Mouse (Mus musculus) lung, embryonic 14.5 days (tissue): Measurements from ENCODE around the gene Disp3. TPM values are rescaled to one million over a fixed set of nuclear protein-coding genes. Genes with fewer than 3 reads are reported as not detected.

Experiments used
- ATAC-seq: fragments of 200-750 bp; cut with Nextera tagmentation; 2 replicates; pipeline ENCODE4 v1.8.0; 2017; ENCODE audit warnings: mild to moderate bottlenecking, moderate TSS enrichment, moderate library complexity; ENCODE audit not compliant: insufficient read depth
- DNase-seq: peaks from one replicate; pipeline ENCODE4 v3.0.0-alpha.2; 2015
- H3K27ac ChIP-seq: fragments of 300-500 bp; sonication (generic); 2 replicates; pipeline ENCODE4 v1.5.1; 2014; ENCODE audit warnings: low read depth, mild to moderate bottlenecking, moderate library complexity
- H3K27me3 ChIP-seq: fragments of 300-500 bp; sonication (generic); 2 replicates; pipeline ENCODE4 v1.6.1; 2014; ENCODE audit warnings: low read length, control low read depth; ENCODE audit not compliant: insufficient read depth
- H3K36me3 ChIP-seq: fragments of 300-500 bp; sonication (generic); 2 replicates; pipeline ENCODE4 v1.6.1; 2014; ENCODE audit warnings: control low read depth; ENCODE audit not compliant: insufficient read depth
- H3K4me1 ChIP-seq: fragments of 300-500 bp; sonication (generic); 2 replicates; pipeline ENCODE4 v1.6.1; 2014; ENCODE audit warnings: antibody characterized with exemption, control low read depth; ENCODE audit not compliant: insufficient read depth
- H3K4me2 ChIP-seq: fragments of 300-500 bp; sonication (generic); 2 replicates; pipeline ENCODE4 v1.6.1; 2014; ENCODE audit warnings: mild to moderate bottlenecking
- H3K4me3 ChIP-seq: fragments of 300-500 bp; sonication (generic); 2 replicates; pipeline ENCODE4 v1.5.1; 2014; ENCODE audit warnings: low read depth, low read length
- H3K9ac ChIP-seq: fragments of 300-500 bp; sonication (generic); 2 replicates; pipeline ENCODE4 v1.6.1; 2014
- H3K9me3 ChIP-seq: fragments of 300-500 bp; sonication (generic); 2 replicates; pipeline ENCODE4 v1.6.1; 2016; ENCODE audit warnings: low read depth, low read length, control low read depth
- CTCF ChIP-seq: IDR thresholded peaks from 2 replicates; pipeline ENCODE4 v1.5.1; 2016; ENCODE audit warnings: antibody characterized with exemption, low read depth
- WGBS: fragments of 180-500 bp; shearing (Covaris S2); extraction: QIAGEN DNeasy Blood & Tissue Kit; methylation state at CpG from one replicate; pipeline ENCODE4 v1.1.7; 2014; 5-methylcytosine and 5-hydroxymethylcytosine counted together
- polyA plus RNA-seq: library from polyadenylated mRNA; unstranded; fragments of >200 nt; fragmentation: Nextera tagmentation; extraction: Ambion mirVana; gene quantifications from 2 replicates; pipeline ENCODE4 v1.2.1, GENCODE M21; 2014

Disp3 gene
- polyA plus RNA-seq, 1 experiment from 2014 or later: 0.18 TPM

GRCm38 (mm10) chr4:148198721-148199120, 89.0 kb downstream of the Disp3 start:
- WGBS: 44% methylated on average over 10 of the region's 10 CpGs
- Histone ChIP-seq H3K4me1 (no peaks in the 10 kb centered on the region), H3K4me3 (no peak overlapping the region), H3K36me3 (no peaks in the 10 kb centered on the region), H3K27me3 (no peaks in the 10 kb centered on the region), H3K4me2 (no peak overlapping the region), H3K9ac (no peak overlapping the region), H3K27ac (no peak overlapping the region), H3K9me3 (no peaks in the 10 kb centered on the region)
- DNase-seq (no peak), ATAC-seq (no peak)
- TF ChIP-seq CTCF: no peak

- no peaks in the 10 kb centered on the region for H3K36me3 ChIP-seq
- no peaks in the 10 kb centered on the region for H3K27me3 ChIP-seq
- H3K4me2 ChIP-seq: no peak overlapping the region
- no peak overlapping the region for H3K27ac ChIP-seq
- no peak for ATAC-seq
- no peak for TF ChIP-seq CTCF
- H3K9me3 ChIP-seq: no peaks in the 10 kb centered on the region
- DNase-seq: no peak
- H3K4me3 ChIP-seq: no peak overlapping the region
- H3K4me1 ChIP-seq: no peaks in the 10 kb centered on the region
- no peak overlapping the region for H3K9ac ChIP-seq
Observed at GRCm38 (mm10) chr4:148194400-148194799, 93.4 kb downstream of the Disp3 start.

- Histone ChIP-seq H3K4me3 (no peak overlapping the region), H3K36me3 (no peaks in the 10 kb centered on the region), H3K9me3 (no peaks in the 10 kb centered on the region), H3K9ac (no peak overlapping the region), H3K4me1 (no peaks in the 10 kb centered on the region), H3K4me2 (no peak overlapping the region), H3K27me3 (no peaks in the 10 kb centered on the region), H3K27ac (no peak overlapping the region)
- TF ChIP-seq CTCF: no peak
- DNase-seq: no peak
- 27% methylated on average over 11 of the region's 11 CpGs for WGBS
- ATAC-seq: no peak
Observed at GRCm38 (mm10) chr4:148192707-148193245, 95.0 kb downstream of the Disp3 start.

Other genes with a start within 250 kb of the Disp3 start
- gene Clcn6, start 249.1 kb downstream of the Disp3 start, polyA plus RNA-seq: 3.6 and 4.2 TPM in 2 replicates
- gene Mthfr, start 248.9 kb downstream of the Disp3 start, polyA plus RNA-seq: 18.7 and 20.4 TPM in 2 replicates
- gene Agtrap, start 199.9 kb downstream of the Disp3 start, polyA plus RNA-seq: 11.6 and 14.2 TPM in 2 replicates
- 60.2 and 61.1 TPM in 2 replicates for gene Mad2l2, start 157.6 kb downstream of the Disp3 start, polyA plus RNA-seq
- not detected in 2 replicates for gene Draxin, start 157.3 kb downstream of the Disp3 start, polyA plus RNA-seq
- 10.8 and 12.3 TPM in 2 replicates for gene Fbxo6, start 135.8 kb downstream of the Disp3 start, polyA plus RNA-seq
- 9.3 and 11.0 TPM in 2 replicates for gene Fbxo44, start 127.5 kb downstream of the Disp3 start, polyA plus RNA-seq
- gene Fbxo2, start 127.3 kb downstream of the Disp3 start, polyA plus RNA-seq: 0.72 and 1.1 TPM in 2 replicates
- 18.2 and 19.2 TPM in 2 replicates for gene Ubiad1, start 156.8 kb upstream of the Disp3 start, polyA plus RNA-seq
- gene Mtor, start 160.6 kb upstream of the Disp3 start, polyA plus RNA-seq: 21.3 and 23.5 TPM in 2 replicates
- 0.75 and 1.3 TPM in 2 replicates for gene Angptl7, start 212.5 kb upstream of the Disp3 start, polyA plus RNA-seq